Mouse (Mus musculus) kidney, postnatal 4 days (tissue): Measurements from ENCODE around the gene Mrpl33.

Experiments
- DNase-seq, 2 experiments: peaks; one replicate each; pipeline ENCODE4 v3.0.0; 2021; ENCODE audit warnings: mixed read lengths in 2 of 2

Mrpl33 gene

GRCm38 (mm10) chr5:31704971-31705370 lies 108.2 kb downstream of the Mrpl33 start:
- no peak for DNase-seq

GRCm38 (mm10) chr5:31706826-31707225 lies 110.1 kb downstream of the Mrpl33 start:
- DNase-seq = no peak

- DNase-seq = peak in 1 of 2 experiments; percentile 26
Observed at GRCm38 (mm10) chr5:31709389-31709788, 112.7 kb downstream of the Mrpl33 start.

GRCm38 (mm10) chr5:31713280-31713711 lies 116.6 kb downstream of the Mrpl33 start:
- no peak for DNase-seq

- peak in 1 of 2 experiments; percentile 6 for DNase-seq
Observed at GRCm38 (mm10) chr5:31713841-31714264, 117.1 kb downstream of the Mrpl33 start.
